Comparison of ENCODE assay signal across 40 mouse cellular contexts in genomic region chr7:26831556-26832292, GRCm38 (mm10). TPM values are rescaled to one million over a fixed set of nuclear protein-coding genes. Genes with fewer than 3 reads are reported as not detected.
"Had no signal": no experiment of that assay in that cellular context is flagged by ENCODE, and none has a peak within 500 bp of the region (broad histone marks: within the 10 kb centered on the region; RNA-seq: fewer than 3 reads in every experiment).

No protein-coding gene starts in this region.

RNA-seq across cellular contexts. Expression of gene Cyp2a5, which starts 3.4 kb away (rescaled TPM):
- total RNA-seq: heart, postnatal 25 days; heart, postnatal 36 days; heart, postnatal 4 days; hematopoietic stem cell, adult 5-6 weeks; layer of hippocampus, adult 18-20 months; layer of hippocampus, adult 8-10 months; layer of hippocampus, postnatal 14 days; layer of hippocampus, postnatal 25 days; layer of hippocampus, postnatal 36 days had no signal
- polyA plus RNA-seq: heart, embryonic 10.5 days; heart, embryonic 11.5 days; heart, embryonic 12.5 days; heart, embryonic 13.5 days; heart, embryonic 14.5 days; heart, embryonic 15.5 days; heart, postnatal 0 days; hindbrain, embryonic 10.5 days; inflammation-experienced regulatory T-cells, adult 6 months; intestine, embryonic 14.5 days; intestine, embryonic 15.5 days; intestine, postnatal 0 days; kidney, embryonic 14.5 days; kidney, embryonic 15.5 days; kidney, embryonic 16.5 days; kidney, postnatal 0 days; large intestine, adult 2 months had no signal

RNA-seq across cellular contexts. Expression of gene Cyp2g1, which starts 23.0 kb away (rescaled TPM):
- total RNA-seq: heart, adult 8-10 months; heart, postnatal 10 days; heart, postnatal 14 days; heart, postnatal 25 days; heart, postnatal 36 days; heart, postnatal 4 days; hematopoietic stem cell, adult 5-6 weeks; hindbrain, postnatal 0 days; layer of hippocampus, adult 18-20 months; layer of hippocampus, adult 2 months; layer of hippocampus, adult 8-10 months; layer of hippocampus, postnatal 10 days; layer of hippocampus, postnatal 14 days; layer of hippocampus, postnatal 25 days; layer of hippocampus, postnatal 36 days had no signal
- polyA plus RNA-seq: heart, embryonic 10.5 days; heart, embryonic 12.5 days; heart, embryonic 13.5 days; heart, embryonic 14.5 days; heart, embryonic 15.5 days; heart, postnatal 0 days; hindbrain, embryonic 10.5 days; hindbrain, embryonic 11.5 days; hindbrain, embryonic 12.5 days; hindbrain, embryonic 13.5 days; hindbrain, embryonic 14.5 days; hindbrain, embryonic 15.5 days; hindbrain, embryonic 16.5 days; inflammation-experienced regulatory T-cells, adult 6 months; intestine, embryonic 14.5 days; intestine, embryonic 15.5 days; intestine, embryonic 16.5 days; intestine, postnatal 0 days; kidney, adult 2 months; kidney, embryonic 14.5 days; kidney, embryonic 15.5 days; kidney, embryonic 16.5 days; kidney, postnatal 0 days; large intestine, adult 2 months had no signal
